Mouse (Mus musculus): ENCODE results near the gene Eno1.
"Not testable (repeated sequence)": the region's sequence is repeated elsewhere in the genome, so short reads cannot be mapped to it uniquely, and the experiment has no call there.

Eno1 gene

DNA sequence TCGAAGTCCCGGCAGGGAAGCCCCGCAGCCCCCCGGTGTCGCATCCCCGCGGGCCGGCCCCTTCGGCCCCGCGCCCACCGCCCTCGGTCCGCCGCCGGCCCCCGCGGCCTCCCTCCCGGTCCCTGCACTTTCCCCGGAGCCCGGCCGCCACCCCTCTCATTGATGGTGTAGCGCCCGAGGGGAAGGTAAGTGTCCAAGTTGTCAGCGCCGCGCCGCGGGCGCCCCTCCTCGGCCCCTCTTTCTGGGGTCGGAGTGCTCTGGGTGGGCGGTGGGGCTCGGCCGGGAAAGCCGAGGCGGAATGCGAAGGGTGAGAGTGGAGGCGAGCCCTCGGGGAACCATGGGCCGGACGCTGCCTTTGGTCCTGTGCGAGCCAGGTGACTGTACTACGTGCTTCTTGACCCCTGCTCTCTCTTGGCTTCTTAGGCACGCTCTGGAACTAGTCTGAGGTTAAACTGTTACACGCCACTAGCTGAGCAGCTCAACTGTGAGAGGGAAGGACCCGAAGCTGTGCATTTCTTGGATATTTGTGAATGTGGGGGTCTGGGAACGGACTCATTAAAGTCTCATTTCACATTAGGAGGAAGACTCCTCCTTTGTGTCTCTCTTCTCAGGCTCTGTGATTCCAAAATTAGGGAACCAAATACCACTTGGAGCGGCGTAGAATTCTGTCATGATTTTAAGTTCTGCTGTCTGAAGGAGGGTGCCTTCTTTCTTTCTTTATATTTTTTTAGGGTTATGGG lies 45.5 kb downstream of the Eno1 start:
- DNase-seq, result peak; percentile 69

DNA sequence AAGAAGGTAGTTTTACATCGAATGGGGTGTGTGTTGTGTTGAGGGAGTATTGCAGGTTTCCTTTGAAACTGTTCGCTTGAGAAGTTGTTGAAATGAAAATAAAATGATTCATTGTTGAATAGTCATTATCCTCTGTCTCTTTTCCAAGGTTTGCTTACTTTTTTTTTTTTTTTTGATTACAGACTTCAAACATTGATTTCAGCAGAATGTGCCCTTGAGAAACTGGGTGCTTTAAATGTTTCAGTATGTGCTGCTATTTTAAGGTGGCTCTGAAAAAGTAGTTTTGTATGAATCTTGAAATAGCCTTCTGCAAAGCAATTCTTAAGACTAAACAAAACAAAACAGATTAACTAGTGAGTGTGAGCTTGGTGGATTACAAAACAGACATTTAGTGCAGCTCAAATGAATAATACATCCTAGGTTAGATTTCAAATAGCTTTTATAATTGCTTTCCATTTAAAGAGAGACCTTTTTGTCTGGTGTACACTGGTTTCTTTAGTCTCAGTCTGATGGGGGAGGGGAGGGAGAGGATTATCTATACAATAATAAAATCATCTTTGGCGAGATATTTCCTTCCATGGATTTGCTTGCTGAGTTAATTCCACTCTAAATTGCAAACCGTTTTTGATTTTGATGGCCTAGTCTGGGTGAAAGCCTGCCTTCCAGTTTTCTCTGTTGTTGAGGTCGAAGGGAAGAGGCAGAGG lies 46.3 kb downstream of the Eno1 start:
- DNase-seq, result no peak

DNA sequence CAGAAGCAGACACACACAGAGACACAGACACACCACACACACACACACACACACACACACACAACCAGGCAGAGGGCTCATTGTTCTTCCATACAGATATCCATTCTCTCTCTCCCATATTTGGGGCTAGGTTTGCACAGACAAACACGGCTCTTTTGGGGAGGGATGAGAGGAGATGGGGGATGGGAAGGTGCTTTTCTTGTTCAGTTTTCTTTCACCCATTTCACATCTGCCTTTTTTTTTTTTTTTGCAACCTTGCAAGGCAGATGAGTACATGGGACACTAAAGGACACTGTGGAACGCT lies 46.8 kb downstream of the Eno1 start:
- DNase-seq, result no peak

DNA sequence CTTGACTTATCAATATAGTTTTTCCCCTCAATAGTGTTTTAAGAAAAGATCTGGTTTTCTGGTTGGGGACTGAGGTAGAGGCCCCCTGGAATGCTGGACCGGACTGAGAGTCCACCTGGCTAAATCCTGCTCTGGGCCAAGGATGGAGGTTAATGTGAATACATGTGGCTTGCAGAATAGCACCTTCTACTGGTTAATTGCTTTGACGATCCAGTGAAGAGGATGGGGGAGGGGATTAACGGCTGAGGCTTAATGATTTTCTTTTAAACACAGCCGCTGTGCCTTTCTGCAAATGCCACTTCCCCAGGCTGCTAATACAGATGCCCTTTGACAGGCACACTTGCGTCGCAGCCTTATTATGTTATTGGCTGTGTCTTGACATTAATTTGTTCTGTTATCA lies 47.5 kb downstream of the Eno1 start:
- DNase-seq, result no peak

DNA sequence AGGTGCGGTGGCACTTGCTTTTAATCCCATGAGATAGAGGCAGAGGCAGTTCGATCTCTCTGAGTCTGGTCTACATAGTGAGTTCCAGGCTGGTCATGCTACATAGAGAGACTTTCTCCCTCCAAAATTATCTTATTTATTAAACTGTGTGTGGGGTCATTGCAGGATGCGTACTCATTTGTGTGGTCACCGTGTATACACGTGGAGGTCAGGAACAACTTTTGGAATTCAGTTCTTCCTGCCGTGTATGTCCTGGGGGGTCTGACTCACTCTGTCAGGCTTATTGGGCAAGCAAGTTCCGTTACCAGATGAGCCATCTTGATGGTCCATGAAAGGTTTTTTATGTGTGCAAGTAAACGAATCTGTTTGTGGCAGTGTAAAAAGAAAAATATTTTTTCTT lies 50.5 kb downstream of the Eno1 start:
- DNase-seq, result no peak

DNA sequence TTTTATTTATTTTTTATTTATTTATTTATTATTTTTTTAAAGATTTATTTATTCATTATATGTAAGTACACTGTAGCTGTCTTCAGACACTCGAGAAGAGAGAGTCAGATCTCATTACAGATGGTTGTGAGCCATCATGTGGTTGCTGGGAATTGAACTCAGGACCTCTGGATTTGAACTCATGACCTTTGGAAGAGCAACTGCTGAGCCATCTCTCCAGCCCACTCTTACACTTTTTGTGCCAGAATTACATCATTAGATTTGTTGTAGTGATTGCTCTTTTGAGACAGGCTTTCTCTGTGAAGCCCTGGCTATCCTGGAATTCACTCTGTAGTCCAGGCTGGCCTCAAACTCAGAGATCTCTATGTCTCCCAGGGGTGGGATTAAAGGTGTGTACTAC lies 50.9 kb downstream of the Eno1 start:
- not testable (repeated sequence) for DNase-seq

DNA sequence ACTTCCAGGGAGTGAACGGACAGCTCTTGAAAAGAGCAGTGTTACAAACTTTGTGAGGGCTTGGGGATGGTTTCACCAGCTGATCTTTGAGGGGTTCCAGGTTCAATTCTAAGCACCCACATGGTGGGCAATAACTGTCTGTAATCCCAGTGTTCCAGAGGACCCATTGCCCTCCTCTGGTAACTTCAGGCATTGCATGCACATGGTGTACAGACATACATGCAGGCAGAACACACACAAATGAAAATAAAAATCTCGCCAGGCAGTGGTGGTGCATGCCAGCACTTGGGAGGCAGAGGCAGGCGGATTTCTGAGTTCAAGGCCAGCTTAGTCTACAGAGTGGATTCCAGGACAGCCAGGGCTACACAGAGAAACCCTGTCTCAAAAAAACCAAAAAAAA lies 55.4 kb downstream of the Eno1 start:
- DNase-seq, result peak; percentile 35

DNA sequence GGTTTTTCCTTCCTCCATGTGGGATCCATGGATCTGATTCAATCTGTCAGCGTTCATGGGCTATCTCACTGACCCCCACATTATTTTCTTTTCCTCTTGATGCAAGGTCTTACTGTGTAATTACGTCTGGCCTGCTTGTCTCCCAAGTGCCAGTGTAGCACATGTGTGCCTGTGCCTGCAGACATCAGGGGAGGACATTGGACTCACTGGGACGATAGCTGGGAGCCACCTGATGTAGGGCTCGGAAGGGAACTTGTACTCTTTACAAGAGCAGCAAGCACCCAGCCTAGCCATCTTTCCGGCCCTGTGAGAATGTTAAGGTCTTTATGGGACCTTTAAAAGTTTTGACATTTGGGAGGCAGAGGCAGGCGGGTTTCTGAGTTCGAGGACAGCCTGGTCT lies 58.3 kb downstream of the Eno1 start:
- no peak for DNase-seq

DNA sequence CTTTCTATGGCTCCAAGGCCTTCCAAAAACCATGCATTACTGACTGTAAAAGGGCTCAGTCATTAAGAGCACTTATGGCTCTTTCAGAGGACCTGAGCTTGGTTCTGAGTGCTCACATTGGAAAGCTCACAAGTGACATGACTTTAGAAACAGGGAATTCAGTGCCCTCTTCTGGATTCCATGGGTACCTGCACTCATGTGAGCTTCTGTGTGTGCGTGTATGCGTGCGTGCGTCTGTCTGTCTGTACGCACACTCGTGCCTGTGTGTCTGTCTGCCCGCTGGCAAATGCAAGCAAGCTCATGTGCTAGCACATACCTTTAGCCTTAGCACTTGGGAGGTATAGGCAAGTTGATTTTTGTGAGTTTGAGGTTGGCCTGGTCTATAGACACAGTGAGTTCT lies 59.4 kb downstream of the Eno1 start:
- DNase-seq, result no peak
